Mouse (Mus musculus) G1E (cell line): ENCODE data around the gene Psmd5.

Source experiments
- CTCF ChIP-seq: IDR thresholded peaks from 2 replicates; pipeline ENCODE4 v1.5.1; 2012; ENCODE audit warnings: low read depth, low read length, inconsistent platforms, mixed read lengths
- GATA1 ChIP-seq: IDR thresholded peaks from 2 replicates; pipeline ENCODE4 v1.6.1; 2012; ENCODE audit warnings: borderline replicate concordance, low read length, inconsistent platforms, mixed read lengths
- GATA2 ChIP-seq: IDR thresholded peaks from 2 replicates; pipeline ENCODE4 v1.6.1; 2012; ENCODE audit warnings: low read depth, low read length, inconsistent platforms, borderline replicate concordance
- POLR2AphosphoS5 ChIP-seq: IDR thresholded peaks from 2 replicates; pipeline ENCODE4 v1.6.1; 2012; ENCODE audit warnings: low read depth, low read length, inconsistent platforms; ENCODE audit not compliant: insufficient replicate concordance
- TAL1 ChIP-seq: conservative IDR thresholded peaks from 2 replicates; pipeline ENCODE4 v1.6.1; 2012; ENCODE audit warnings: low read depth, low read length, inconsistent platforms, mixed read lengths

- no peak for TF ChIP-seq CTCF
- TF ChIP-seq GATA2 = no peak
- TF ChIP-seq TAL1 = no peak
- no peak for TF ChIP-seq POLR2AphosphoS5
- TF ChIP-seq GATA1 = no peak
Measured at GRCm38 (mm10) chr2:34915103-34915502, 40.3 kb upstream of the Psmd5 start.
